Mouse (Mus musculus): ENCODE data around the gene Dhx40.

DNA sequence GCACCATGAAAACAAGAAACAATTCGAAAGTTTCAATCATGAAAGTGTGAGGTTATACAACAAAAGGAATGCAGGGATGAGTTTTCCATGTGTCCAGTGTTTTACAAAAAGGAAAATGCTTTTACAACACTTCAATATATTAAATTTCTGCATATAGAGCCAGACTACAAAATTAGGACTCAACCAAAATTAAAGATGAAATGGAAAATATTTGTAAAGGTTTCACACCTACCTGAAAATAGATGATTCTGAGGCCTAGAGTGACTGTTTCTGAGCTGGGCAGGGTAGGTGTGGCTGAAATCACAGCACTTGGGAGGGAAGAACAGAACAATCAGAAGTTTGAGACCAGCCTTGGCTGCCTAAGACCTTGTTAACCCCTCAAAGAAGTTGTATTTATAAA is 31.2 kb upstream of the Dhx40 start:
- no peak for TF ChIP-seq CTCF (IDR thresholded peaks at IDR 0.05; ENCODE audit: borderline replicate concordance, extremely low read depth, insufficient read depth, insufficient read length)
- no peak for TF ChIP-seq POLR2A (IDR thresholded peaks at IDR 0.05; ENCODE audit: borderline replicate concordance, extremely low read depth, insufficient read depth, insufficient read length, poor library complexity, severe bottlenecking)
